Mouse (Mus musculus): ENCODE data around the gene Mpst.

GRCm38 (mm10) chr15:78462981-78463380, 56.8 kb downstream of the Mpst start:
- TF ChIP-seq CTCF (IDR thresholded peaks at IDR 0.05; ENCODE audit: borderline replicate concordance, insufficient read depth, low read length) (no peak), POLR2A (IDR thresholded peaks at IDR 0.05; ENCODE audit: low read depth, low read length) (no peak)
